Mouse (Mus musculus): ENCODE measurements around the gene Sox10.

Gene Sox10

DNA sequence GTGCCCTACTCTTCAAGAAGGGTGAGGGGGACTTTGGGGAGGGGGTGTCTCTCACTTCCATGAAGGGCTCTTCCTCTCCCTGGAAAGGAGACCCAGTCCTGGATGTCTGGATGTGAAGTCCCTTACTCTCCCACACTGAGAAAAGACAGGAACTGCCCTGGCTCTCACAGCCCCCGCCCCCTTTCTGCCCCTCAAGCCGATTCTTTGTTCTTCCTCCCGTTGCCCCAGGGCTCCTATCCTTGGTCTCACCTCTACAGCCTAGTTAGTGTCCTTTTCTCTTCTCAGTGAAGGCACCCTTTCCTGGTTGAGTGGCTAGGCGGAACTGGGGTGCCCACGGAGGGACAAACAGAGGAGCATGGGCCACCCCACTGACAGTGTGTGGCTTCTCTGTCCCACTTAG is at the start of gene Sox10:
Gene Sox10, minus strand, starts transcription at position 101 of the 400 bp plus-strand sequence.
- no peak for DNase-seq (ENCODE audit: low spot score)

DNA sequence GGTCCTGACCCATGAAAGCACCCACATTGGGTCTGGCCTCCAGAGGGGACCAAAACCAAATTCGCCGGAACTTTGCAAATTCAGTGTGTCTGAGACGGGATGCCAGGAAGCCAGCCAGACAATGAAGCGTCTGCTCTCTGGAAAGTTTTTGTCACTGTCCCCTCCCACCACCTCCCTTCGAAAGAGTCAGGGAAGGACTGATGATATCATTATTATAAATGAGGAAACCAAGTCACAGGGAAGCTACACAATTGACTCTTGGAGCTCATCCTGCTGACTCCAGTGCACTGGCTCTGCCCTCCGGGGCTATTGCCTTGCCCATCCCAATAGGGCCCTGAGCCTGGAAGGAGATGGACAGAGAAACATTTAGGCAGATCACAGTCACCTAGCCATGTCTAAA is 48.6 kb upstream of the Sox10 start:
- DNase-seq (ENCODE audit: low spot score) = no peak

DNA sequence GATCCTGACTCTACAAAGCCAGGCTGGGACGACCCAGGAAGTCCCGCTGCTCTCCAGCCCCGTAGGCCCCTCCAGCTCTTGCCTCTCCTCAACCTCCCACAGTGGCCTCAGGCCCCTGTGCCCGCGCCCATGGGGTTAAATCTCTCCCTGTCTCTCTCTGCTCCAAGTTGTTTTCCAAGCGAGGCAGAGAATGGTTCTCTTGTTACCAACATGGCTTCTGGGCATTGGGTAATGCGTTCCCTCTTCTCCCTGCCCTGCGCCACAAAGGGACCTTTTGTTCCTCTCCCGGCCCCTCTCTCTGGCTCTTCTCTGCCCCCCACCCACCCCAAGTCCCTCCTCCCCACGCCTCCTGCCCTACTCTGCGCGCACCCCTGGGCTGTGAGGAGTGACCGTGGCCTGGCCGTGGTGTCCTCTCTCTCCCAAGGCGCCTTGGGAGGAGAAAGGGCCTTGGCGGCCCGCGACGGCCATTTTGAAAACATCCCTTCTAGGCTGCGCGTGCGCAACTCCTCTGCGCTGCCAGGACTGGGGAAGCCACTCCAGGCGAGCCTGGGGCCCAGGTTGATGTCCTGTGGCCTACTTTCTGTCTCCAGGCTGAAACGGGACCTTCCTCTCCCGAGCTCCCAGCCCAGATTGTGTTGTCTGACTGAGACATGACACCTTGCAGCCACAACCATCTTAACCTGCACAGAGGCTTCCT is 47.9 kb upstream of the Sox10 start:
- DNase-seq (ENCODE audit: low spot score) = no peak

- no peak for DNase-seq (ENCODE audit: low spot score)
These were observed 45.3 kb upstream of the Sox10 start for GRCm38 (mm10) chr15:79210357-79210756.

GRCm38 (mm10) chr15:79208758-79209439 is 43.9 kb upstream of the Sox10 start:
- DNase-seq (ENCODE audit: low spot score) = no peak

GRCm38 (mm10) chr15:79208211-79208610 is 43.2 kb upstream of the Sox10 start:
- no peak for DNase-seq (ENCODE audit: low spot score)

- DNase-seq (ENCODE audit: low spot score) = no peak
These were observed 37.5 kb upstream of the Sox10 start for GRCm38 (mm10) chr15:79202575-79202974.

GRCm38 (mm10) chr15:79201491-79202150 is 36.6 kb upstream of the Sox10 start:
- no peak for DNase-seq (ENCODE audit: low spot score)

GRCm38 (mm10) chr15:79199390-79199976 is 34.4 kb upstream of the Sox10 start:
- DNase-seq (ENCODE audit: low spot score) = no peak

DNA sequence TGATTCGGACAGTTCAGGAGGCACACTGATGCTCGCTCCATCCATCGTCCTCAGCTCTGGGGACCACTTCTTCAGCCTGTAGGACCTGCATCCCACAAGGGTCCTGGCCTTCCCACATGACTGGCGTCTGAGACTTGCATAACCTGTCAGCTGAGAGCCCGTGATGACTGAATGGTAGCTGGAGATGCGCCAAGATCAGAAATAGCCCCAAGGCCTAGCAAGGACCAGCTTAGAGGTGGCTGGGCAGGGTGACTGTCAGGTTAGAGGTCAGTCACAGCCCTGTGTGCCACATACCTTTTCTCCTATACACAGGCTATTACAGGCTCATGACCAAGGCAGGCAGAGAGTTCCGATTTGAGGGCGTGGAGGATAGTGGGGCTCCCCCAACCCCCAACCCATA is 30.5 kb upstream of the Sox10 start:
- DNase-seq (ENCODE audit: low spot score) = no peak

- no peak for DNase-seq (ENCODE audit: low spot score)
These were observed 29.9 kb upstream of the Sox10 start for GRCm38 (mm10) chr15:79194946-79195345.

GRCm38 (mm10) chr15:79194048-79194447 is 29.0 kb upstream of the Sox10 start:
- no peak for DNase-seq (ENCODE audit: low spot score)

GRCm38 (mm10) chr15:79192885-79193845 is 28.1 kb upstream of the Sox10 start:
- no peak for DNase-seq (ENCODE audit: low spot score)

- no peak for DNase-seq (ENCODE audit: low spot score)
These were observed 27.4 kb upstream of the Sox10 start for GRCm38 (mm10) chr15:79192450-79192849.

GRCm38 (mm10) chr15:79191426-79191825 is 26.4 kb upstream of the Sox10 start:
- no peak for DNase-seq (ENCODE audit: low spot score)

GRCm38 (mm10) chr15:79187819-79188218 is 22.8 kb upstream of the Sox10 start:
- DNase-seq (ENCODE audit: low spot score) = no peak

DNA sequence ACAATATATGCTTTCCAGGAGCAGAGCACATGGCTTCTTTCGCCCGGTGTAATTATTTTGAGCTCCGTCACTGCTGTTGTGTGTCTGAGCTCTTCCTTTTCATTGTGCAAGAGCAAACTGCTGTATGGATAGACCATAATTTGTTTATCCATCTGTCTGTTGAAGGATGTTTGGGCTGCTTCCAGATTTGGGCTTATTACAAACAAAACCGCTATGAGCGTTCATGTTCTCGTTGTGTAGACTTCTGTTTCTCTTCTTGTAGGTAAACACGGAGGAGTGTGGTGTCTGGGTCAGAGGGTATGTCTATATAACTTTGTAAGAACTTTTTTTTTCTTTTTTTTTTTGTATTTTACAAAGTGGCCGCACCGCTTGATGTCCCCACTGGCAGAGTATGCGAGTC is 20.2 kb upstream of the Sox10 start:
- no peak for DNase-seq (ENCODE audit: low spot score)

- no peak for DNase-seq (ENCODE audit: low spot score)
These were observed 11.9 kb upstream of the Sox10 start for GRCm38 (mm10) chr15:79176905-79177304.

- no peak for DNase-seq (ENCODE audit: low spot score)
These were observed 1.7 kb upstream of the Sox10 start for GRCm38 (mm10) chr15:79166712-79167111.

DNA sequence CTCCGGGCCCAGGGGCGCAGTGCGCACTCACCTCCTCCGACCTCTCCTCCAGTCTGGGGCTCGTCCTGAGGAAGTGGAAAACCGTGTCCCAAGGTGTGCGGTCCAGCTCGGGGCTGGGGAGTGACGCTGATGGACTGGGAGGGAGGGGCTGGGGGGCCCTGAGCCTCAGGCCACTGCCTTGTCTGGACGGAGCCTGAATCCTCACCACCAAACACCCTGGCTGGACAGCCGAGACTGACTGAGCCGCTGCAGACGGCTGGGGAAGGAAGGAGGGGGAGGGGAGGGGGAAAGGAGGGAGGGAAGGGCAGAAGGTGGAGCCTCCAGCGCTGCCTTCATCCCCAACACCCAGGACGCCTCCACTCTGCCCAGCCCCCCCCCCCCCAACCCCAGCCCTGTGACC is 789 bp downstream of the Sox10 start:
- no peak for DNase-seq (ENCODE audit: low spot score)

DNA sequence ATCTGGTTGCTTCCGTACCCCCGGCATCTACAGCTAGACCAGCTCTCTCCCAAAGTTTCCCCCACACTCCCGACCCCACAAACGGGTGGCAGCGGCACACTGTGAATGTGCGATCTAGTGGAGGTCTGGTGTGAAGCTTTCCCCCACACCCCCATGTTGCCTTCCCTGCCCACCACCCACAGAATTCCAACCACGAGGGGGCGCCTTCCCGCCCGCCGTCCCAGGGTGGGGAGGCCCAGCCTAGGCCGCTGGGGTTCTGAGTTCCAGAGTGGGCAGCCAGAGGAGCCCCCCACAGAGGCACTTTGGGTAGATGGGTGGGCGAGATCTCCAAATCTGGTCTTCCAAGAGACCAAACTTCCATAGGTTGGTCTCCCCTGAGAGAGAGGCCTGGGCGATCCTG is 2.2 kb downstream of the Sox10 start:
- no peak for DNase-seq (ENCODE audit: low spot score)

DNA sequence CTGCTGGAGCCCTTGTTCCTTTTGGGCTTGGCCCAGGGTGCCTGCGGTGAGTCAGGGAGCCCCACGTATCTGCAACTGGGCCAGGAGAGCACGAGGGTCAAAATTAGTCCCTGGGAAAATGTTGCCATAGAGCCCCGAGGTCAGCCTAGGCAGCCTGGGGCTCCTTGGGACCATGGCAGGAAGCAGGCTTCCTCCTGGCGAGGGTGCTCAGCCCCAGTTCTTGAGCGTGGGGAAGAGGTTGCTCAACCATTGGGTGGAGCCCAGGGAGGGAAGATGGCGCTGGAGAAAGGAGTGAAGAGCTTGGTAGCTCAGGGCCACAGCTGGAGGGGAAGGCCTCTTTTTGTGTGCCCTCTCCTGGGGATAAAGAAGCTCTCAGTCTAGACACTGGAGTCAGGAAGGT is 2.7 kb downstream of the Sox10 start:
- no peak for DNase-seq (ENCODE audit: low spot score)
